Mouse (Mus musculus): ENCODE measurements around the gene Crx. TPM values are rescaled to one million over a fixed set of nuclear protein-coding genes. Genes with fewer than 3 reads are reported as not detected.

Gene Crx
- polyA plus RNA-seq (2017; shearing (Covaris generic)) = not detected

DNA sequence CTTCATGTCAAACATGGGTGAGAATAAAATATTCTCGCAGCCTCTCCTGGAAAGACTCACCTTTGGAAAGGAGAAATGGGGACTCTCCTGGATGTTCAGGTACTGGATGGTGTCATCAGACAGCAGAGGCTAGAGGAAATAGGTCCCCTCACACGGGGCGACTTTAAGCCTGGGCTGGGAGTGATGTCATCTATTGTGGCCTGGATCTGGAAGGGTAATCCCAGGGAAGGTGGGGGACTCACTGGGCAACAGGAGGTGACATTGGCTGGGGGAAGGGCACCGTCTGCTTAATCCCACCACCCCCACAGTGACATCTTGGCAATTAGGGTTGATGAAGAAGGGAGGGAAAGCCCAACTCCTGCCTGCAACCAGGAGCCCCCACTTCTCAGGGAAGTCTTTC lies at the start of gene Crx:
TSS of gene Crx (minus strand) at position 213 of the 400 bp plus-strand sequence.

GRCm38 (mm10) chr7:15922220-15922773 lies 42.5 kb upstream of the Crx start, which contains the start of gene Selenow:
Gene Selenow (minus strand): TSS chr7:15922402.

GRCm38 (mm10) chr7:15882317-15882716 lies 2.5 kb upstream of the Crx start, which contains the start of gene Crxos:
Gene Crxos (plus strand): TSS chr7:15882617.

GRCm38 (mm10) chr7:15839578-15839977 lies 40.2 kb downstream of the Crx start, which contains the start of gene Obox6:
Gene Obox6 (minus strand): TSS chr7:15839678.

Other genes starting within 250 kb of the Crx start
- gene Obox3, start 240.1 kb downstream of the Crx start, polyA plus RNA-seq (2017; shearing (Covaris generic)) = 0.35 TPM
- not detected for gene Obox5, start 129.8 kb downstream of the Crx start, polyA plus RNA-seq (2017; shearing (Covaris generic))
- gene Obox6, start 40.3 kb downstream of the Crx start, polyA plus RNA-seq (2017; shearing (Covaris generic)) = 0.57 TPM
- gene Crxos, start 2.6 kb upstream of the Crx start, polyA plus RNA-seq (2017; shearing (Covaris generic)) = 0.34 TPM
- 386 TPM for gene Selenow, start 42.4 kb upstream of the Crx start, polyA plus RNA-seq (2017; shearing (Covaris generic))
- 611 TPM for gene Nop53, start 66.1 kb upstream of the Crx start, polyA plus RNA-seq (2017; shearing (Covaris generic))
- gene Ehd2, start 87.6 kb upstream of the Crx start, polyA plus RNA-seq (2017; shearing (Covaris generic)) = 0.12 TPM
- gene Bicra, start 168.0 kb upstream of the Crx start, polyA plus RNA-seq (2017; shearing (Covaris generic)) = 5.0 TPM
- 0.49 TPM for gene Zfp541, start 181.8 kb upstream of the Crx start, polyA plus RNA-seq (2017; shearing (Covaris generic))
- 297 TPM for gene Napa, start 218.5 kb upstream of the Crx start, polyA plus RNA-seq (2017; shearing (Covaris generic))
- gene Kptn, start 239.9 kb upstream of the Crx start, polyA plus RNA-seq (2017; shearing (Covaris generic)) = 25.8 TPM
- gene Slc8a2, start 249.9 kb upstream of the Crx start, polyA plus RNA-seq (2017; shearing (Covaris generic)) = not detected